In genomic region chr4:141721961-141722360, GRCm38 (mm10) we compare ENCODE assay signal across 9 mouse cellular contexts. TPM values are rescaled to one million over a fixed set of nuclear protein-coding genes. Genes with fewer than 3 reads are reported as not detected.
DNase-seq lines count a peak whose midpoint lies in the region; ATAC-seq lines count a peak whose summit lies in the region.
"Had no signal": no experiment of that assay in that cellular context is flagged by ENCODE, and none has a peak within 500 bp of the region (broad histone marks: within the 10 kb centered on the region; RNA-seq: fewer than 3 reads in every experiment).

No protein-coding gene starts in this region.

- ATAC-seq in hindbrain, embryonic 15.5 days (ENCODE audit: low FRiP score, low read depth), result no peak

- 62% methylated on average over 6 of the region's 6 CpGs for WGBS in heart, embryonic 10.5 days
- WGBS in hindbrain, embryonic 15.5 days, result 82% methylated on average over 6 of the region's 6 CpGs

- H3K9ac ChIP-seq in hindbrain, embryonic 15.5 days, result peak overlapping the region; percentile 77

- H3K4me2 ChIP-seq in hindbrain, embryonic 15.5 days, result peak overlapping the region; percentile 72

- peaks cover 19% of the 10 kb centered on the region for H3K4me1 ChIP-seq in heart, embryonic 10.5 days
- H3K4me1 ChIP-seq in hindbrain, embryonic 15.5 days (replicated peaks), result peaks cover 28% of the 10 kb centered on the region

- no peak overlapping the region for H3K27ac ChIP-seq in heart, embryonic 10.5 days
- H3K27ac ChIP-seq in hindbrain, embryonic 15.5 days (replicated peaks), result no peak overlapping the region

- H3K4me3 ChIP-seq in heart, embryonic 10.5 days, result peak overlapping the region; percentile 100
- H3K4me3 ChIP-seq in hindbrain, embryonic 15.5 days, result peak overlapping the region; percentile 71

- H3K36me3 ChIP-seq in heart, embryonic 10.5 days, result peaks cover 16% of the 10 kb centered on the region
- H3K36me3 ChIP-seq in hindbrain, embryonic 15.5 days, result no peaks in the 10 kb centered on the region

- no peaks in the 10 kb centered on the region for H3K9me3 ChIP-seq in heart, embryonic 10.5 days
- H3K9me3 ChIP-seq in hindbrain, embryonic 15.5 days, result no peaks in the 10 kb centered on the region

- DNase-seq in heart, embryonic 10.5 days (ENCODE audit: low spot score), result no peak
- DNase-seq in heart, adult 18-20 months, result no peak
- DNase-seq in NIH3T3 (ENCODE audit: low read depth), result peak; percentile 55
- peak; percentile 69 for DNase-seq in lung, postnatal 36 days
- DNase-seq in layer of hippocampus, postnatal 36 days, result no peak
- DNase-seq in right cerebral cortex, postnatal 10 days (ENCODE audit: low spot score in 2 of 2), result no peak
- no peak for DNase-seq in frontal cortex, adult 2 months (ENCODE audit: extremely low spot score in 1 of 2, low spot score in 1 of 2)
- DNase-seq: thymus, postnatal 14 days had no signal

- H3K27me3 ChIP-seq in heart, embryonic 10.5 days (ENCODE audit: insufficient read depth, poor library complexity, severe bottlenecking), result no peaks in the 10 kb centered on the region
- H3K27me3 ChIP-seq in hindbrain, embryonic 15.5 days, result no peaks in the 10 kb centered on the region

RNA-seq across cellular contexts. Expression of gene Ddi2, which starts 1.3 kb away (rescaled TPM):
- polyA plus RNA-seq in heart, embryonic 10.5 days (2016; fragmentation: Nextera tagmentation; extraction: Ambion mirVana), result 21.4 and 21.5 TPM in 2 replicates
- 10 to 100 TPM; 31.6 to 33.2 TPM for total RNA-seq in heart, adult 18-20 months (2021)
- 13.8 and 15.1 TPM in 2 replicates for polyA plus RNA-seq in hindbrain, embryonic 15.5 days (2015; fragmentation: Nextera tagmentation; extraction: Ambion mirVana)
- 10 to 100 TPM; 45.1 to 46.9 TPM for total RNA-seq in layer of hippocampus, postnatal 36 days (2021)
- polyA plus RNA-seq in frontal cortex, adult 2 months (2012; rRNA removed), result 18.7 and 19.0 TPM in 2 replicates

RNA-seq across cellular contexts. Expression of gene Agmat, which starts 24.5 kb away (rescaled TPM):
- 1.2 and 3.5 TPM in 2 replicates for polyA plus RNA-seq in heart, embryonic 10.5 days (2016; fragmentation: Nextera tagmentation; extraction: Ambion mirVana)
- under 1 TPM; 0.25 to 0.59 TPM for total RNA-seq in heart, adult 18-20 months (2021)
- polyA plus RNA-seq in hindbrain, embryonic 15.5 days (2015; fragmentation: Nextera tagmentation; extraction: Ambion mirVana), result 0.14 and 0.21 TPM in 2 replicates
- total RNA-seq in layer of hippocampus, postnatal 36 days (2021), result under 1 TPM in 1 of 2 experiments, not detected in 1; 0.32 TPM
- polyA plus RNA-seq in frontal cortex, adult 2 months (2012; rRNA removed), result 0.40 and 1.1 TPM in 2 replicates

RNA-seq across cellular contexts. Expression of gene Rsc1a1, which starts 36.6 kb away (rescaled TPM):
- 3.1 and 4.4 TPM in 2 replicates for polyA plus RNA-seq in heart, embryonic 10.5 days (2016; fragmentation: Nextera tagmentation; extraction: Ambion mirVana)
- under 1 TPM in 1 of 2 experiments, not detected in 1; 0.92 TPM for total RNA-seq in heart, adult 18-20 months (2021)
- polyA plus RNA-seq in hindbrain, embryonic 15.5 days (2015; fragmentation: Nextera tagmentation; extraction: Ambion mirVana), result 0.51 TPM in 1 of 2 replicates, not detected in the other
- total RNA-seq in layer of hippocampus, postnatal 36 days (2021), result not detected
- 6.1 and 9.0 TPM in 2 replicates for polyA plus RNA-seq in frontal cortex, adult 2 months (2012; rRNA removed)

RNA-seq across cellular contexts. Expression of gene Plekhm2, which starts 57.3 kb away (rescaled TPM):
- 4.1 and 5.4 TPM in 2 replicates for polyA plus RNA-seq in heart, embryonic 10.5 days (2016; fragmentation: Nextera tagmentation; extraction: Ambion mirVana)
- total RNA-seq in heart, adult 18-20 months (2021), result 100 to 1,000 TPM; 100 to 102 TPM
- 8.2 and 9.9 TPM in 2 replicates for polyA plus RNA-seq in hindbrain, embryonic 15.5 days (2015; fragmentation: Nextera tagmentation; extraction: Ambion mirVana)
- 10 to 100 TPM; 67.4 to 81.7 TPM for total RNA-seq in layer of hippocampus, postnatal 36 days (2021)
- polyA plus RNA-seq in frontal cortex, adult 2 months (2012; rRNA removed), result 85.6 and 92.9 TPM in 2 replicates

Comparison
In these comparisons a context has a peak if more than half of its experiments do, and no peak if none do; other contexts are left out.
1. DNase-seq: peak in NIH3T3 (single experiment) and lung, postnatal 36 days (single experiment); none in heart, embryonic 10.5 days (single experiment), heart, adult 18-20 months (0 of 2), layer of hippocampus, postnatal 36 days (0 of 2), right cerebral cortex, postnatal 10 days (0 of 2) and frontal cortex, adult 2 months (0 of 2).